Mouse (Mus musculus) urinary bladder, postnatal 36 days (tissue): Measurements from ENCODE around the gene Mrps18c.
A peak's percentile ranks its signal among the peaks of the same experiment; 100 is the strongest.

Source experiments
- DNase-seq, 2 experiments: peaks; one replicate each; pipeline ENCODE4 v3.0.0; 2022; ENCODE audit warnings: low spot score in 2 of 2, mixed read lengths in 1 of 2

The Mrps18c gene

DNA sequence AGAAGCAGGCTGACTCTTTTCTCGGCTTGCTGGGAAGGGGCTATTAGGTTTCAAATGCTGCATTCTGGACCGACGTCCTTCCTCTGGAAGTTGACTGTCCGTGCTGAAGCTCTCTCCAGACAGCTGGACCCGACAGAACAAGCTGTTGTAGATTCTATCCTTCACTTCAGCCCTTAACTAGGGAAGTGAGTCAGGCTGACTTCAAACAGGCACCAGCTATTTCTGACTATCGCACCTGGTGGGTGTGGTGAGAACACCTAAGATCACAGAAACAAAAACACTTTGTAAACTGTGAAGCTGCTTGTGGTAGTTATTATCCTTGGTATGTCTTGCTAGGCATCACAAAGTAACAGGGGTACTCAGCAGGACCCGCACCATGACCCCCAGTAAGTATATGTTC is 28.1 kb downstream of the Mrps18c start:
- DNase-seq, result no peak

- DNase-seq, result no peak
These were observed 30.3 kb downstream of the Mrps18c start for GRCm38 (mm10) chr5:100828701-100829100.

DNA sequence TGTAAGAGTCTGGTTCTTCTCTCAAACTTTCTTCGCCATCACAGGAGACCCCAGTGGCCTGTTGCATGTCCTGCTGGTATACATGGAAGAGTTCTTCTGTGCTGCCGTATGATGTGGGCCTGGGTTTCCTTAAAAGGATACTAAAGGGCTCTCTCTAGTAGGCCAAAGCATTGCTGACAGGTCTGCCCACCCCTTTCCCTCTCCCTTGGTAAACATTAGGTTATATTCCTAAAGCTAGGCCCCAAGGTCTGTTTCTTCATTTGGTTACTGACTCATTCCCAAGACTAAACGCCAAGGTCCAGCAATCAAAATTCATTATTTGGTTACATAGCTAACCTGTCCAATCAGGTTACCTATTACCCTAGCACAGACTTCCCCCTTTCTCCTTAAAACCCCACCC is 34.3 kb downstream of the Mrps18c start:
- no peak for DNase-seq

GRCm38 (mm10) chr5:100833841-100834240 is 35.4 kb downstream of the Mrps18c start:
- no peak for DNase-seq

- no peak for DNase-seq
These were observed 37.6 kb downstream of the Mrps18c start for GRCm38 (mm10) chr5:100835862-100836538.

- no peak for DNase-seq
These were observed 39.5 kb downstream of the Mrps18c start for GRCm38 (mm10) chr5:100837907-100838306.

GRCm38 (mm10) chr5:100844485-100844884 is 46.1 kb downstream of the Mrps18c start:
- no peak for DNase-seq

GRCm38 (mm10) chr5:100845485-100845847 is 47.0 kb downstream of the Mrps18c start, which contains the start of gene Gpat3:
Gene Gpat3 (plus strand): TSS chr5:100845713.
- DNase-seq, result peak; percentile 14 to 39

- peak; percentile 84 to 88 for DNase-seq
These were observed 47.6 kb downstream of the Mrps18c start for GRCm38 (mm10) chr5:100845848-100846598.

GRCm38 (mm10) chr5:100846599-100846920 is 48.1 kb downstream of the Mrps18c start:
- no peak for DNase-seq

DNA sequence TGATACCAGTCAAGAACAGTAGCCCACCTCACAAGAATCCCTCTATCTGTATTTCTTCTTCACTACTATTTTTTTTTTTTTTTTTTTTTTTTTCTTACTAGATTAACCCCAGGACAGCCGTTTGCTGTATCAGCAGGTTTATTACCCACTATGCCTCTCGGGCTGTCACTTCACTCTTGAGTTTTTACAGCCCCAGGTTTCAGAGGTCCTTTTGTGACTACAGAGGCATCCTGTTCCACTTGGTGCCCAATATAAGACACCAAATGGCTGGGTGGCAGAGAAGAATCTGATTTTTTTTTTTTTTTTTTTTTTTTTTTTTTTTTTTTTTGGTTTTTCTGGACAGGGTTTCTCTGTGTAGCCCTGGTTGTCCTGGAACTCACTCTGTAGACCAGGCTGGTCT is 48.7 kb downstream of the Mrps18c start:
- DNase-seq, result no peak

DNA sequence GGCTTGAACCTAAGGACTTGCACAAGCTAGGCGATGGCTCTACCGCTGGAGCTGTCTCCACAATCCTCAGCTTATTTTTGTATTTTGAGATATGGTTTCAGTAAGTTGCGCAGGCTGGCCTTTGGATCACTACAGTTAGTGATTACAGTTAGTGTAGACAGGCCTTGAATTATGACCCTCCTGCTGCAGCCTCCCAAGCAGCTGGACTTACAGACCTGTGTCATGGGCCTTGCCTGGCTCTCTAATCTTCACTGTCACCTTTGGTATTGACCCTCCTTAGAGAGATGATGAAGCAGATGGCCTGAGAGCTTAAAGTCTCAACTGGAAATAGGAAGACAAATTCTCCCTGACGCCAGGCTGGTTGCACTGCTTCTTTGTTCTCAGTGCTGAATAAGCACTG is 55.5 kb downstream of the Mrps18c start:
- DNase-seq, result no peak
